Mouse (Mus musculus) hindbrain, embryonic 11.5 days (tissue): ENCODE results near the gene Vegfc. TPM values are rescaled to one million over a fixed set of nuclear protein-coding genes. Genes with fewer than 3 reads are reported as not detected.

Experiments used
- ATAC-seq: fragments of 200-750 bp; cut with Nextera tagmentation; 2 replicates; pipeline ENCODE4 v1.8.0; 2017; ENCODE audit warnings: mild to moderate bottlenecking, moderate TSS enrichment, moderate library complexity; ENCODE audit not compliant: low FRiP score
- DNase-seq: peaks from one replicate; pipeline ENCODE4 v3.0.0-alpha.2; 2015; ENCODE audit warnings: low spot score
- H3K27ac ChIP-seq: fragments of 300-500 bp; sonication (generic); 2 replicates; pipeline ENCODE4 v1.5.1; 2014; ENCODE audit warnings: mild to moderate bottlenecking, low read depth, low read length
- H3K27me3 ChIP-seq: fragments of 300-500 bp; sonication (generic); 2 replicates; pipeline ENCODE4 v1.6.1; 2014; ENCODE audit warnings: mild to moderate bottlenecking, low read length, moderate library complexity, mixed read lengths; ENCODE audit not compliant: control insufficient read depth, insufficient read depth
- H3K36me3 ChIP-seq: fragments of 300-500 bp; sonication (generic); 2 replicates; pipeline ENCODE4 v1.6.1; 2014; ENCODE audit warnings: mild to moderate bottlenecking, low read length, moderate library complexity, mixed read lengths; ENCODE audit not compliant: control insufficient read depth, insufficient read depth
- H3K4me1 ChIP-seq: fragments of 300-500 bp; sonication (generic); replicated peaks from 2 replicates; pipeline ENCODE4 v1.6.1; 2014; ENCODE audit warnings: low read length, mixed read lengths; ENCODE audit not compliant: control insufficient read depth, insufficient read depth
- H3K4me2 ChIP-seq: fragments of 300-500 bp; sonication (generic); replicated peaks from 2 replicates; pipeline ENCODE4 v1.6.1; 2014; ENCODE audit warnings: mild to moderate bottlenecking, low read depth, low read length
- H3K4me3 ChIP-seq: fragments of 300-500 bp; sonication (generic); 2 replicates; pipeline ENCODE4 v1.5.1; 2014; ENCODE audit warnings: low read depth, low read length
- H3K9ac ChIP-seq: fragments of 300-500 bp; sonication (generic); 2 replicates; pipeline ENCODE4 v1.6.1; 2014; ENCODE audit warnings: low read depth, low read length
- H3K9me3 ChIP-seq: fragments of 300-500 bp; sonication (generic); 2 replicates; pipeline ENCODE4 v1.6.1; 2016; ENCODE audit warnings: low read length; ENCODE audit not compliant: control insufficient read depth
- WGBS: fragments of 180-500 bp; shearing (Covaris S2); extraction: QIAGEN DNeasy Blood & Tissue Kit; methylation state at CpG from one replicate; pipeline ENCODE4 v1.1.7; 2014; 5-methylcytosine and 5-hydroxymethylcytosine counted together
- polyA plus RNA-seq: library from polyadenylated mRNA; unstranded; fragments of >200 nt; fragmentation: Nextera tagmentation; extraction: Ambion mirVana; gene quantifications from 2 replicates; pipeline ENCODE4 v1.2.1, GENCODE M21; 2014

Gene Vegfc
- polyA plus RNA-seq, 1 experiment from 2014 or later = 7.2 TPM

DNA sequence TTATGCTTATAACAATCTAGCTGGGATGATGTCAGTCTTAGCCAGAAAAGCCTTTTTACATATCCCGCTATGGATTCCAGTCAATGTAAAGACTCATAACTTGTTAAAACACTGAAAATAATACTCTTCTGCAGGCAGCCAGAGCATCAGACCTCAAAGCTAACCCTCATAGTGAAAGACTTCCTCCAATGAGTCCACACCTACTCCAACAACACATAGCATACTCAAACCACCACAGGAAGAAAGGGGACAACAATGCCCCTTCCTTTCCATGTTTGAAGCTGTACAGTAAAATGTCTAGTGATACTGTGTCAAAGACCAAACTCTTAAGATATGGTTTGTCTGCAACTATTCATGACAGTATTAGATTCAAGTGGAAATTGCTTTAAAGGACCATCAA, 153.2 kb downstream of the Vegfc start:
- no peak for DNase-seq
- 93% methylated on average over 1 of the region's 1 CpGs for WGBS

DNA sequence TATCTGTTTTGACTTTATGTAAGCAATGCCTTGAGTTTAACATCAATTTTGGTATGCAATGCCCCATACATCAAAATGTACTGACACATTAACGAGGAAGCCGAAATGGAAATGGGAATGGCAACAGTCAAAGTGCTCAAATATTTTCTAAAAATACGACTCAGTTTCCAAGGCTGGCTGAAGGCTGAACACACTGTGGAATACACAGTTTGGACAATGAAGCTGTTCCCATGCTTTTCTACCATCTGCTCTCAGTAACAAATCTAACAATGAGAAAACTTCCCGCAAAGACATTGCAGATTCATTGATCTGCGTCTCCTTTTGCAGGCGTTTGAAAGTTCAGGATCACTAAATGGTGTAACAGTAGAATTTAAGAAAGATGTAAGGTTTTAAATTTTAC, 155.9 kb downstream of the Vegfc start:
- WGBS = 89% methylated on average over 6 of the region's 6 CpGs
- no peaks in the 10 kb centered on the region for H3K36me3 ChIP-seq
- no peak overlapping the region for H3K9ac ChIP-seq
- no peaks in the 10 kb centered on the region for H3K27me3 ChIP-seq
- H3K4me1 ChIP-seq = no peaks in the 10 kb centered on the region
- ATAC-seq = no peak
- no peaks in the 10 kb centered on the region for H3K9me3 ChIP-seq
- H3K27ac ChIP-seq = no peak overlapping the region
- DNase-seq = no peak
- H3K4me2 ChIP-seq = no peak overlapping the region
- H3K4me3 ChIP-seq = no peak overlapping the region

More for the DNA sequence above, 153.2 kb downstream of the Vegfc start:
- H3K4me2 ChIP-seq = no peak overlapping the region
- H3K27me3 ChIP-seq = no peaks in the 10 kb centered on the region
- no peak for ATAC-seq
- H3K9ac ChIP-seq = no peak overlapping the region
- H3K4me3 ChIP-seq = no peak overlapping the region
- no peaks in the 10 kb centered on the region for H3K4me1 ChIP-seq
- H3K9me3 ChIP-seq = no peaks in the 10 kb centered on the region
- no peaks in the 10 kb centered on the region for H3K36me3 ChIP-seq
- no peak overlapping the region for H3K27ac ChIP-seq
